Mouse (Mus musculus) liver, embryonic 14.5 days (tissue): Measurements from ENCODE around the gene Olfr69. TPM values are rescaled to one million over a fixed set of nuclear protein-coding genes. Genes with fewer than 3 reads are reported as not detected.
"Not testable (repeated sequence)": the region's sequence is repeated elsewhere in the genome, so short reads cannot be mapped to it uniquely, and the experiment has no call there.

Experiments
- ATAC-seq: fragments of 200-750 bp; cut with Nextera tagmentation; 2 replicates; pipeline ENCODE4 v1.8.0; 2017; ENCODE audit warnings: moderate number of reproducible peaks, mild to moderate bottlenecking, moderate library complexity; ENCODE audit not compliant: insufficient read depth
- DNase-seq, 3 experiments: peaks; one replicate each; pipeline ENCODE4 v3.0.0-alpha.2; 2012 to 2013; ENCODE audit warnings: low read depth in 3 of 3, low spot score in 3 of 3
- H3K27ac ChIP-seq: fragments of 300-500 bp; sonication (generic); 2 replicates; pipeline ENCODE4 v1.5.1; 2014; ENCODE audit warnings: moderate library complexity, mild to moderate bottlenecking, control low read depth, inconsistent platforms
- H3K27me3 ChIP-seq: fragments of 300-500 bp; sonication (generic); 2 replicates; pipeline ENCODE4 v1.6.1; 2014; ENCODE audit warnings: mild to moderate bottlenecking, low read length, moderate library complexity; ENCODE audit not compliant: control insufficient read depth, insufficient read depth
- H3K36me3 ChIP-seq: fragments of 300-500 bp; sonication (generic); replicated peaks from 2 replicates; pipeline ENCODE4 v1.6.1; 2014; ENCODE audit warnings: low read depth; ENCODE audit not compliant: control insufficient read depth, insufficient read depth
- H3K4me1 ChIP-seq, 2 experiments: fragments of 200-500 bp in 1 of 2; fragments of 300-500 bp in 1 of 2; sonication (generic) in 1 of 2; replicated peaks; 2 replicates each; pipeline ENCODE4 v1.6.1; 2012 to 2014; ENCODE audit warnings: antibody characterized with exemption in 1 of 2, inconsistent platforms in 1 of 2, low read length in 1 of 2; ENCODE audit not compliant: control insufficient read depth in 2 of 2, insufficient read depth in 2 of 2
- H3K4me2 ChIP-seq: fragments of 300-500 bp; sonication (generic); 2 replicates; pipeline ENCODE4 v1.6.1; 2014; ENCODE audit warnings: low read depth, mild to moderate bottlenecking, control low read depth, moderate library complexity
- H3K4me3 ChIP-seq, 2 experiments: fragments of 200-500 bp in 1 of 2; fragments of 300-500 bp in 1 of 2; sonication (generic) in 1 of 2; 2 replicates each; pipeline ENCODE4 v1.5.1; 2012 to 2014; ENCODE audit warnings: low read depth in 2 of 2, low read length in 2 of 2, mild to moderate bottlenecking in 2 of 2, control low read depth in 1 of 2, inconsistent platforms in 1 of 2, moderate library complexity in 1 of 2; ENCODE audit not compliant: insufficient read depth in 1 of 2
- H3K9ac ChIP-seq: fragments of 300-500 bp; sonication (generic); replicated peaks from 2 replicates; pipeline ENCODE4 v1.6.1; 2014; ENCODE audit warnings: mild to moderate bottlenecking, control low read depth, moderate library complexity
- H3K9me3 ChIP-seq: fragments of 300-500 bp; sonication (generic); 2 replicates; pipeline ENCODE4 v1.6.1; 2016; ENCODE audit warnings: low read length, mixed read lengths; ENCODE audit not compliant: control insufficient read depth
- CTCF ChIP-seq: IDR thresholded peaks from 2 replicates; pipeline ENCODE4 v1.5.1; 2016; ENCODE audit warnings: antibody characterized with exemption, low read depth, control low read depth
- EP300 ChIP-seq: IDR thresholded peaks from 2 replicates; pipeline ENCODE4 v1.6.1; 2016; ENCODE audit warnings: antibody characterized with exemption, low read depth
- WGBS: fragments of 180-500 bp; shearing (Covaris S2); extraction: QIAGEN DNeasy Blood & Tissue Kit; methylation state at CpG from one replicate; pipeline ENCODE4 v1.1.7; 2014; ENCODE audit not compliant: insufficient replicate concordance; 5-methylcytosine and 5-hydroxymethylcytosine counted together
- polyA plus RNA-seq, 2 experiments: library from polyadenylated mRNA; depleted of rRNA in 1 of 2; stranded (reverse) in 1 of 2; unstranded in 1 of 2; fragments of >200 nt; fragmentation: Nextera tagmentation in 1 of 2; extraction: Ambion mirVana in 1 of 2; gene quantifications; 2 replicates each; pipeline versions ENCODE4 v1.2.1 to v1.2.3; 2012 to 2014

The Olfr69 gene
- polyA plus RNA-seq, 2 experiments: not detected

- TF ChIP-seq CTCF (no peak), EP300 (no peak)
- no peak within 1 kb of the TSS for H3K27ac ChIP-seq
- no peak for ATAC-seq
- H3K4me1 ChIP-seq: no peaks in the 10 kb centered on the region
- no peaks in the 10 kb centered on the region for H3K27me3 ChIP-seq
- H3K9ac ChIP-seq: no peak within 1 kb of the TSS
- no peak within 1 kb of the TSS for H3K4me3 ChIP-seq
- no peaks in the 10 kb centered on the region for H3K9me3 ChIP-seq
- H3K4me2 ChIP-seq: no peak within 1 kb of the TSS
- 60% methylated on average over 1 of the region's 1 CpGs for WGBS
- no peak for DNase-seq
- H3K36me3 ChIP-seq: no peaks in the 10 kb centered on the region
Observed at GRCm38 (mm10) chr7:103730074-103730473, 41.3 kb downstream of the Olfr69 start, which contains the start of gene Olfr628. Gene Olfr628, plus strand, starts transcription at chr7:103730374.

GRCm38 (mm10) chr7:103716398-103716797 is 55.0 kb downstream of the Olfr69 start:
- H3K9me3 ChIP-seq, H3K9ac ChIP-seq, H3K27me3 ChIP-seq, H3K4me1 ChIP-seq, H3K27ac ChIP-seq, H3K4me2 ChIP-seq, H3K4me3 ChIP-seq, ATAC-seq, DNase-seq, H3K36me3 ChIP-seq: not testable (repeated sequence)
- 73% methylated on average over 1 of the region's 1 CpGs for WGBS

Other genes starting within 250 kb of the Olfr69 start
Only the 30 nearest of the 32 such genes appear.
- gene Olfr613, start 223.5 kb downstream of the Olfr69 start, polyA plus RNA-seq (2012; rRNA removed): not detected in 2 replicates
- gene Olfr613, start 223.5 kb downstream of the Olfr69 start, polyA plus RNA-seq (2014; fragmentation: Nextera tagmentation; extraction: Ambion mirVana): not detected in 2 replicates
- not detected in 2 replicates for gene Olfr615, start 215.5 kb downstream of the Olfr69 start, polyA plus RNA-seq (2012; rRNA removed)
- gene Olfr615, start 215.5 kb downstream of the Olfr69 start, polyA plus RNA-seq (2014; fragmentation: Nextera tagmentation; extraction: Ambion mirVana): not detected in 2 replicates
- gene Olfr616, start 202.5 kb downstream of the Olfr69 start, polyA plus RNA-seq (2012; rRNA removed): not detected in 2 replicates
- not detected in 2 replicates for gene Olfr616, start 202.5 kb downstream of the Olfr69 start, polyA plus RNA-seq (2014; fragmentation: Nextera tagmentation; extraction: Ambion mirVana)
- gene Olfr617, start 198.5 kb downstream of the Olfr69 start, polyA plus RNA-seq (2012; rRNA removed): not detected in 2 replicates
- not detected in 2 replicates for gene Olfr617, start 198.5 kb downstream of the Olfr69 start, polyA plus RNA-seq (2014; fragmentation: Nextera tagmentation; extraction: Ambion mirVana)
- gene Olfr618, start 181.5 kb downstream of the Olfr69 start, polyA plus RNA-seq (2012; rRNA removed): not detected in 2 replicates
- gene Olfr618, start 181.5 kb downstream of the Olfr69 start, polyA plus RNA-seq (2014; fragmentation: Nextera tagmentation; extraction: Ambion mirVana): not detected in 2 replicates
- not detected in 2 replicates for gene Olfr619, start 171.0 kb downstream of the Olfr69 start, polyA plus RNA-seq (2012; rRNA removed)
- not detected in 2 replicates for gene Olfr619, start 171.0 kb downstream of the Olfr69 start, polyA plus RNA-seq (2014; fragmentation: Nextera tagmentation; extraction: Ambion mirVana)
- gene Olfr620, start 159.1 kb downstream of the Olfr69 start, polyA plus RNA-seq (2012; rRNA removed): not detected in 2 replicates
- gene Olfr620, start 159.1 kb downstream of the Olfr69 start, polyA plus RNA-seq (2014; fragmentation: Nextera tagmentation; extraction: Ambion mirVana): not detected in 2 replicates
- not detected in 2 replicates for gene Olfr622, start 128.9 kb downstream of the Olfr69 start, polyA plus RNA-seq (2012; rRNA removed)
- gene Olfr622, start 128.9 kb downstream of the Olfr69 start, polyA plus RNA-seq (2014; fragmentation: Nextera tagmentation; extraction: Ambion mirVana): not detected in 2 replicates
- not detected in 2 replicates for gene Olfr623, start 107.9 kb downstream of the Olfr69 start, polyA plus RNA-seq (2012; rRNA removed)
- not detected in 2 replicates for gene Olfr623, start 107.9 kb downstream of the Olfr69 start, polyA plus RNA-seq (2014; fragmentation: Nextera tagmentation; extraction: Ambion mirVana)
- gene Olfr624, start 100.4 kb downstream of the Olfr69 start, polyA plus RNA-seq (2012; rRNA removed): 0.01 TPM in 2 replicates
- gene Olfr624, start 100.4 kb downstream of the Olfr69 start, polyA plus RNA-seq (2014; fragmentation: Nextera tagmentation; extraction: Ambion mirVana): not detected in 2 replicates
- not detected in 2 replicates for gene Olfr625-ps1, start 88.9 kb downstream of the Olfr69 start, polyA plus RNA-seq (2012; rRNA removed)
- gene Olfr625-ps1, start 88.9 kb downstream of the Olfr69 start, polyA plus RNA-seq (2014; fragmentation: Nextera tagmentation; extraction: Ambion mirVana): not detected in 2 replicates
- gene Olfr243, start 56.9 kb downstream of the Olfr69 start, polyA plus RNA-seq (2012; rRNA removed): not detected in 2 replicates
- not detected in 2 replicates for gene Olfr243, start 56.9 kb downstream of the Olfr69 start, polyA plus RNA-seq (2014; fragmentation: Nextera tagmentation; extraction: Ambion mirVana)
- not detected in 2 replicates for gene Olfr628, start 41.2 kb downstream of the Olfr69 start, polyA plus RNA-seq (2012; rRNA removed)
- gene Olfr628, start 41.2 kb downstream of the Olfr69 start, polyA plus RNA-seq (2014; fragmentation: Nextera tagmentation; extraction: Ambion mirVana): not detected in 2 replicates
- gene Olfr629, start 26.7 kb downstream of the Olfr69 start, polyA plus RNA-seq (2012; rRNA removed): 0.08 TPM in 1 of 2 replicates, not detected in the other
- gene Olfr629, start 26.7 kb downstream of the Olfr69 start, polyA plus RNA-seq (2014; fragmentation: Nextera tagmentation; extraction: Ambion mirVana): 0.18 and 0.22 TPM in 2 replicates
- gene Olfr630, start 14.3 kb downstream of the Olfr69 start, polyA plus RNA-seq (2012; rRNA removed): 0.03 TPM in 2 replicates
- gene Olfr630, start 14.3 kb downstream of the Olfr69 start, polyA plus RNA-seq (2014; fragmentation: Nextera tagmentation; extraction: Ambion mirVana): not detected in 2 replicates
- 0.02 and 0.10 TPM in 2 replicates for gene Olfr68, start 8.1 kb upstream of the Olfr69 start, polyA plus RNA-seq (2012; rRNA removed)
- gene Olfr68, start 8.1 kb upstream of the Olfr69 start, polyA plus RNA-seq (2014; fragmentation: Nextera tagmentation; extraction: Ambion mirVana): 0.08 TPM in 1 of 2 replicates, not detected in the other
- gene Olfr67, start 20.2 kb upstream of the Olfr69 start, polyA plus RNA-seq (2012; rRNA removed): 0.02 TPM in 1 of 2 replicates, not detected in the other
- not detected in 2 replicates for gene Olfr67, start 20.2 kb upstream of the Olfr69 start, polyA plus RNA-seq (2014; fragmentation: Nextera tagmentation; extraction: Ambion mirVana)
- gene Hbb-bt, start 42.4 kb upstream of the Olfr69 start, polyA plus RNA-seq (2012; rRNA removed): 57,913 and 74,220 TPM in 2 replicates
- 62,702 and 66,320 TPM in 2 replicates for gene Hbb-bt, start 42.4 kb upstream of the Olfr69 start, polyA plus RNA-seq (2014; fragmentation: Nextera tagmentation; extraction: Ambion mirVana)
- gene Hbb-bs, start 56.5 kb upstream of the Olfr69 start, polyA plus RNA-seq (2012; rRNA removed): 195,474 and 209,901 TPM in 2 replicates
- gene Hbb-bs, start 56.5 kb upstream of the Olfr69 start, polyA plus RNA-seq (2014; fragmentation: Nextera tagmentation; extraction: Ambion mirVana): 126,713 and 131,477 TPM in 2 replicates
- gene Hbb-bh2, start 68.9 kb upstream of the Olfr69 start, polyA plus RNA-seq (2012; rRNA removed): 0.19 and 0.36 TPM in 2 replicates
- gene Hbb-bh2, start 68.9 kb upstream of the Olfr69 start, polyA plus RNA-seq (2014; fragmentation: Nextera tagmentation; extraction: Ambion mirVana): not detected in 2 replicates
- gene Hbb-bh1, start 71.6 kb upstream of the Olfr69 start, polyA plus RNA-seq (2012; rRNA removed): 94.8 and 146 TPM in 2 replicates
- gene Hbb-bh1, start 71.6 kb upstream of the Olfr69 start, polyA plus RNA-seq (2014; fragmentation: Nextera tagmentation; extraction: Ambion mirVana): 155 and 211 TPM in 2 replicates
- 361 and 394 TPM in 2 replicates for gene Hbb-y, start 81.6 kb upstream of the Olfr69 start, polyA plus RNA-seq (2012; rRNA removed)
- 543 and 665 TPM in 2 replicates for gene Hbb-y, start 81.6 kb upstream of the Olfr69 start, polyA plus RNA-seq (2014; fragmentation: Nextera tagmentation; extraction: Ambion mirVana)
- gene Olfr66, start 114.7 kb upstream of the Olfr69 start, polyA plus RNA-seq (2012; rRNA removed): 0.03 TPM in 1 of 2 replicates, not detected in the other
- not detected in 2 replicates for gene Olfr66, start 114.7 kb upstream of the Olfr69 start, polyA plus RNA-seq (2014; fragmentation: Nextera tagmentation; extraction: Ambion mirVana)
- gene Olfr64, start 122.9 kb upstream of the Olfr69 start, polyA plus RNA-seq (2012; rRNA removed): under 0.01 TPM in 1 of 2 replicates, not detected in the other
- gene Olfr64, start 122.9 kb upstream of the Olfr69 start, polyA plus RNA-seq (2014; fragmentation: Nextera tagmentation; extraction: Ambion mirVana): not detected in 2 replicates
- not detected in 2 replicates for gene Olfr65, start 131.9 kb upstream of the Olfr69 start, polyA plus RNA-seq (2012; rRNA removed)
- not detected in 2 replicates for gene Olfr65, start 131.9 kb upstream of the Olfr69 start, polyA plus RNA-seq (2014; fragmentation: Nextera tagmentation; extraction: Ambion mirVana)
- gene Olfr631, start 157.2 kb upstream of the Olfr69 start, polyA plus RNA-seq (2012; rRNA removed): 0.84 and 0.95 TPM in 2 replicates
- 0.19 and 0.24 TPM in 2 replicates for gene Olfr631, start 157.2 kb upstream of the Olfr69 start, polyA plus RNA-seq (2014; fragmentation: Nextera tagmentation; extraction: Ambion mirVana)
- gene Olfr632, start 162.8 kb upstream of the Olfr69 start, polyA plus RNA-seq (2012; rRNA removed): 1.9 and 2.2 TPM in 2 replicates
- gene Olfr632, start 162.8 kb upstream of the Olfr69 start, polyA plus RNA-seq (2014; fragmentation: Nextera tagmentation; extraction: Ambion mirVana): 0.52 and 0.69 TPM in 2 replicates
- 0.04 and 0.06 TPM in 2 replicates for gene Olfr633, start 172.8 kb upstream of the Olfr69 start, polyA plus RNA-seq (2012; rRNA removed)
- gene Olfr633, start 172.8 kb upstream of the Olfr69 start, polyA plus RNA-seq (2014; fragmentation: Nextera tagmentation; extraction: Ambion mirVana): not detected in 2 replicates
- gene Olfr635, start 199.6 kb upstream of the Olfr69 start, polyA plus RNA-seq (2012; rRNA removed): 0.02 and 0.03 TPM in 2 replicates
- not detected in 2 replicates for gene Olfr635, start 199.6 kb upstream of the Olfr69 start, polyA plus RNA-seq (2014; fragmentation: Nextera tagmentation; extraction: Ambion mirVana)
- 0.06 and 0.18 TPM in 2 replicates for gene Olfr638, start 227.2 kb upstream of the Olfr69 start, polyA plus RNA-seq (2012; rRNA removed)
- gene Olfr638, start 227.2 kb upstream of the Olfr69 start, polyA plus RNA-seq (2014; fragmentation: Nextera tagmentation; extraction: Ambion mirVana): not detected in 2 replicates